Mouse (Mus musculus) heart, embryonic 10.5 days (tissue): ENCODE results near the gene Etv6. TPM values are rescaled to one million over a fixed set of nuclear protein-coding genes. Genes with fewer than 3 reads are reported as not detected.

Experiments used
- DNase-seq: peaks from one replicate; pipeline ENCODE4 v3.0.0-alpha.2; 2017; ENCODE audit warnings: low spot score
- H3K27ac ChIP-seq: fragments of 300-500 bp; sonication (generic); 2 replicates; pipeline ENCODE4 v1.5.1; 2016; ENCODE audit warnings: mild to moderate bottlenecking
- H3K27me3 ChIP-seq: fragments of 300-500 bp; sonication (generic); 2 replicates; pipeline ENCODE4 v1.6.1; 2016; ENCODE audit warnings: mild to moderate bottlenecking; ENCODE audit not compliant: poor library complexity, insufficient read depth, severe bottlenecking
- H3K36me3 ChIP-seq: fragments of 300-500 bp; sonication (generic); 2 replicates; pipeline ENCODE4 v1.6.1; 2016; ENCODE audit warnings: mild to moderate bottlenecking, moderate library complexity
- H3K4me1 ChIP-seq: fragments of 300-500 bp; sonication (generic); 2 replicates; pipeline ENCODE4 v1.6.1; 2016; ENCODE audit warnings: mild to moderate bottlenecking
- H3K4me3 ChIP-seq: fragments of 300-500 bp; sonication (generic); 2 replicates; pipeline ENCODE4 v1.5.1; 2016; ENCODE audit warnings: mild to moderate bottlenecking, moderate library complexity
- H3K9me3 ChIP-seq: fragments of 300-500 bp; sonication (generic); 2 replicates; pipeline ENCODE4 v1.6.1; 2016; ENCODE audit warnings: mild to moderate bottlenecking, moderate library complexity
- WGBS: fragments of 180-500 bp; shearing (Covaris S2); methylation state at CpG from one replicate; pipeline ENCODE4 v1.1.7; 2016; 5-methylcytosine and 5-hydroxymethylcytosine counted together
- polyA plus RNA-seq: library from polyadenylated mRNA; unstranded; fragments of >200 nt; fragmentation: Nextera tagmentation; extraction: Ambion mirVana; gene quantifications from 2 replicates; pipeline ENCODE4 v1.2.1, GENCODE M21; 2016

The Etv6 gene
- polyA plus RNA-seq, 1 experiment from 2014 or later: 16.2 TPM

DNA sequence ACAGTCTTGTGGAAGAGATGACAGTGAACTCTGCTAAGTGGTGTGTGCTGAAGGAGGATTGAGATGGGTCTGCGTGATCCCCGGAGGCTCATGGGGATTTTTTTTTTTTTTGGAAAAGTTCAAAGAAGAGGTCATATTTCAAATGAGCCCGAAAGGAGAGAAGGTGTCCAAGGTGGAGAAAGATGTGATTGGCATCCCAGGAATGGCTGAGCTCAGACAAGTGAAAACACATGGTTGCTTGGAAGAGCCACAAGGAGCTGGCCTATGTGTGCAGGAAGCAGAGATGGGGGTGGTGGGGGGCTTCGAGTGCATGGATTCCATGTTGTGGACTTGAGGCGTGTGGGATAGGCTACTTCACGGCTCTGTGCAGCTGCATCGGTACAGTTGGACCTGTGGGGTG is 50.9 kb downstream of the Etv6 start:
- Histone ChIP-seq H3K36me3 (no peaks in the 10 kb centered on the region), H3K4me3 (no peak overlapping the region), H3K27ac (no peak overlapping the region), H3K4me1 (peaks cover 72% of the 10 kb centered on the region), H3K27me3 (no peaks in the 10 kb centered on the region), H3K9me3 (no peaks in the 10 kb centered on the region)
- 73% methylated on average over 7 of the region's 7 CpGs for WGBS
- DNase-seq: no peak

DNA sequence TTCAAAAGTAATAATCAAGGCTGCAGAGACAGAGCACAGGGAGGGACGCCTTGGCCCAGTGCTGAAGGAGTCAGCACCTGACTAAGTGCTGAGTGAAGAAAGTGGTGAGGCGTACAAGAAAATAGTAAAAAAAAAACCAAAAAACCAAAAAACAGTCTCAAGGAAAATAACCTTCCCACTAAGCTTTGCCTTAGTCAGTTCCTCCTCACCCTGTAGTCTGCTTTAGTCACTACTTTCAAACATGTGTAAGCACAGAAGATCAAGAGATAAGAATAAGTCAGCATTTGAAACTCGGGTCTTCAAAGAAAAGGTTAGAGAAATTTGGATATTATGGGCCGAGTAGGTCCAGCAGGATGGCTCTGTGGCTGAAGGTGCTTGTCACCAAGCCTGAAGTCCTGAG is 52.2 kb downstream of the Etv6 start:
- H3K4me3 ChIP-seq: no peak overlapping the region
- no peak for DNase-seq
- no peaks in the 10 kb centered on the region for H3K9me3 ChIP-seq
- H3K4me1 ChIP-seq: peaks cover 78% of the 10 kb centered on the region
- H3K36me3 ChIP-seq: 0 out of 2 replicates have a peak, but pooled peaks cover 2% of the 10 kb centered on the region
- no peaks in the 10 kb centered on the region for H3K27me3 ChIP-seq
- H3K27ac ChIP-seq: peak overlapping the region; percentile 77; the same call in 1 of the 2 replicates
- WGBS: 78% methylated on average over 4 of the region's 4 CpGs

DNA sequence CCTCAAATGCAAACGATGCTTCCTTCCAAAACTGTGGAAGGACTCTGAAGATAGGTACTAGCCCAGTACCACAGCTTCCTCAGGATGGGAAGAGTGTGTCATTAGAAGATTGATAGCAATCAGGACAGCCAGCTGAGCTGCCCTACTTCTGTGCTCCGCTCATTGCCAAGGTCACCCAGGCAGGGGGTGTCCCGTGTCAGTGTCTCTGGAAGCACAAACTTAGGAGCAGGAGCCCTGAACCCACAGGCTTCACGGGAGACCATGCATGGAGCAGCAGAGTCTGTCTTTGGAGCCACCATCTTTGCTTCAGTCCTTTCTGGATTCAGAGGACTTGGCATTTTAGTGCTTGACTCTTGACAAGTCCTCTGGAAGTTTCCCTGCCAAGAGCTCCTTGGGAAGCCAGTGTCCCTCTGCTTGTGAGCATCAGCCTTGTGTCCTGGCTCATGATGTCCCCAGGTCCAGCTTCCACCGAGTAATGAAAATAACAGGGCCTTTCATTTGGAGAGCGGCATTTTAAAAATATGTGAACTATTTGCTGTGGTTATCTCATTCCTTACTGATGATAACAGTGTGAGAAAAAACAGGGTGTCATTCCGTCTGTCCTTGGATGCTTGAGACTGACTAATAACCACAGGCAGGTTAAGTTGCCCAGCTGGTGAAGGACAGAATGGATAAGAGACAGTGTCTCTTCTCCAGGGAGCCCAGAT is 54.3 kb downstream of the Etv6 start:
- no peak overlapping the region for H3K4me3 ChIP-seq
- H3K4me1 ChIP-seq: peaks cover 70% of the 10 kb centered on the region
- 34% methylated on average over 7 of the region's 7 CpGs for WGBS
- peak overlapping the region; percentile 77 for H3K27ac ChIP-seq
- H3K9me3 ChIP-seq: no peaks in the 10 kb centered on the region
- DNase-seq: no peak
- H3K36me3 ChIP-seq: peaks cover 16% of the 10 kb centered on the region; the same call in 1 of the 2 replicates
- H3K27me3 ChIP-seq: no peaks in the 10 kb centered on the region

DNA sequence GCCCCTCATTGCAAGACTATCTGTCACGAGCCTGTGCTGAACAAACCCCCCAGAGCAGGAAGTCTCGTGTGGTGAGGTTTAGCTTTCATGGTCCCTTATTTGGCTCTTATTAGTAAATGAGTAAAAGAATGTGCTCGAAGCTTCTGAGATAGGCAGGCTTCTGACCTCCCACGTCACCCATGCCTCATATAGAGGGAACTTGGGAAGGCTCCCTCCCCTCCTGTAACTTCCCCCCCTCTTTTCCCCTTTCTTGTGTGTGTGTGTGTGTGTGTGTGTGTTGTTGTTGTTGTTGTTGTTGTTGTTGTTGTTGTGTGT is 54.8 kb downstream of the Etv6 start:
- H3K27me3 ChIP-seq: no peaks in the 10 kb centered on the region
- no peaks in the 10 kb centered on the region for H3K9me3 ChIP-seq
- DNase-seq: no peak
- H3K27ac ChIP-seq: peak overlapping the region; percentile 77
- WGBS: 30% methylated on average over 4 of the region's 4 CpGs
- H3K4me3 ChIP-seq: no peak overlapping the region
- peaks cover 70% of the 10 kb centered on the region for H3K4me1 ChIP-seq
- H3K36me3 ChIP-seq: peaks cover 17% of the 10 kb centered on the region; the same call in 1 of the 2 replicates

DNA sequence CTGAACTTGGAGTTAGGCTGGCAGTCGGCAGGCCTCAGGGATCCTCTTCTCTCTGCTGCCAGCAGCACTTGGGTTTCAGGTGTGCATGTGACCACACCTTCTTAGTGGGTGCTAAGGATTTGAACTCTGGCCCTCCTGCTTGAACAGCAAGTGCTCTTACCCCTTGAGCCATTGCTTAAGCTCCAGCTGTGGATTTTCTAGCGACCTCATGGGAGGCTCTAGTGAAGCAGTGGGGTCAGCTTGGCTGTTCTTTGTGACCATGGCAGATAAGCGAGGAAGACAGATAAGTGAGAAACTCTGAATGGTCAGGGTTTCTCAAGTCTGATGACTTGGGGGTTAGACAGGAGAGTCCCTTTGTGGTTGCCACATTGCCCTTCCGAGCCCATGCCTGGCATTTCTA is 55.4 kb downstream of the Etv6 start:
- peaks cover 73% of the 10 kb centered on the region for H3K4me1 ChIP-seq
- WGBS: 52% methylated on average over 4 of the region's 4 CpGs
- H3K27me3 ChIP-seq: no peaks in the 10 kb centered on the region
- H3K27ac ChIP-seq: peak overlapping the region; percentile 77
- peaks cover 22% of the 10 kb centered on the region; the same call in 1 of the 2 replicates for H3K36me3 ChIP-seq
- H3K4me3 ChIP-seq: no peak overlapping the region
- DNase-seq: no peak
- H3K9me3 ChIP-seq: no peaks in the 10 kb centered on the region

DNA sequence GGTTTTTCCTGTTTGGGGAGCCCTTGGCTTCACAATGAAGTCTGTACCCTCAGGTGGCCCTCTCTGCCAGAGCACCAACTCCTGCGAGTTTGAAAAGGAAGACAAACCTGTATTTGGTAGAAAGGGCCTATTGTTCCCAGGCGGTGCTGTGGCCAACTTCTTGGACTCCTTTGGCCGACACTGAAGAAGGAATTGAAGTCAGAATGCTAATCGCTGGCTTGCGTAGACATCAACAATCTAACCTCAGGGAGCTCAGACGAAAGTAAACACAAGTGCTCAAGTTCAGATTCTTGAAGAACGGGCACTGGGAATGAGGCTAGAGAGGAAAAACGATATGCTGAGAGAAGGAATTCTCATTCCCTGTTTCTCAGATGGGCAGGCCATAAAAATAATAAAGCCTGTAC is 55.9 kb downstream of the Etv6 start:
- H3K27ac ChIP-seq: peak overlapping the region; percentile 77; the same call in 1 of the 2 replicates
- no peak for DNase-seq
- 79% methylated on average over 8 of the region's 8 CpGs for WGBS

DNA sequence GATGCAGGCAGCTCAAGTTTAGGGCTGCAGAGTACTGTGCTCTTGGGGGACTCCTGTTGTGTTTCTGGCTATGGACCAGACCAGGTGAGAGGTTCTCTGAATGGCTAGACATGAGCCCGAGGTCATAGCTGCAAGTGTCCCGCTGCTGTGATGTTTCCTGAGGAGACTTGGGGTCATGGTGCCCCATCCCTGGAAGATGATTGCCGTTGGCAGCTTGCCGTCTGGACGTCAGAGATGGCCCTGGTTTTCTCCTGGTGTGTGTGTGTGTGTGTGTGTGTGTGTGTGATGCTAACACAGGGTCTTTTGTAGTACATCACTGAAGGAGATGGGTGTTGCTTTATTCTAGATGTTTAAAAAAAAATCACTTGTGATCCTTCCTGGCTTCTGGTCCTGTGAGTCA is 58.6 kb downstream of the Etv6 start:
- no peak for DNase-seq
- H3K27ac ChIP-seq: no peak overlapping the region
- H3K4me1 ChIP-seq: peaks cover 50% of the 10 kb centered on the region
- no peaks in the 10 kb centered on the region for H3K9me3 ChIP-seq
- WGBS: 90% methylated on average over 5 of the region's 5 CpGs
- peaks cover 23% of the 10 kb centered on the region; the same call in 1 of the 2 replicates for H3K36me3 ChIP-seq
- H3K4me3 ChIP-seq: no peak overlapping the region
- H3K27me3 ChIP-seq: no peaks in the 10 kb centered on the region

More for the DNA sequence above, 55.9 kb downstream of the Etv6 start:
- H3K4me3 ChIP-seq: no peak overlapping the region
- H3K27me3 ChIP-seq: no peaks in the 10 kb centered on the region
- H3K36me3 ChIP-seq: peaks cover 23% of the 10 kb centered on the region; the same call in 1 of the 2 replicates
- peaks cover 71% of the 10 kb centered on the region for H3K4me1 ChIP-seq
- H3K9me3 ChIP-seq: no peaks in the 10 kb centered on the region

DNA sequence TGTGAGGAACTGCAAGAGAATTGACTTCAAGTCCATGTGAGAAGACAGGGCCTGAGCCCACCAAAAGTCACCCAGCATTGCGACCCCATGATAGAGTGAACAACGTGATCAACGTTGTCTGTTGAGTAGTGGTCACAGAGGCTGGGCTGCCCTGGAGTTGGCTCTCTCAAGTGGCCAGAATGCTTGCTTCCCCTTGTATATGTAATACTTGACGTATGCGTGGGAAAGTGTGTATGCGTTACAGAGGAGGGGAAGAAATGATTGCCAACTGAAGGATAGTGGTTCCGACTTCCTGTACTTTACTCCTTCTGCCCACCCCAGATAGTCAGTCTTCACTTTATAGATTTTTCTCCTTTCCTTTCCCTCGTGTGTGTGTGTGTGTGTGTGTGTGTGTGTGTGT is 59.1 kb downstream of the Etv6 start:
- Histone ChIP-seq H3K4me3 (no peak overlapping the region), H3K4me1 (peaks cover 45% of the 10 kb centered on the region), H3K27ac (no peak overlapping the region), H3K27me3 (no peaks in the 10 kb centered on the region), H3K9me3 (no peaks in the 10 kb centered on the region), H3K36me3 (peaks cover 23% of the 10 kb centered on the region; the same call in 1 of the 2 replicates)
- DNase-seq: no peak
- WGBS: 95% methylated on average over 7 of the region's 8 CpGs

DNA sequence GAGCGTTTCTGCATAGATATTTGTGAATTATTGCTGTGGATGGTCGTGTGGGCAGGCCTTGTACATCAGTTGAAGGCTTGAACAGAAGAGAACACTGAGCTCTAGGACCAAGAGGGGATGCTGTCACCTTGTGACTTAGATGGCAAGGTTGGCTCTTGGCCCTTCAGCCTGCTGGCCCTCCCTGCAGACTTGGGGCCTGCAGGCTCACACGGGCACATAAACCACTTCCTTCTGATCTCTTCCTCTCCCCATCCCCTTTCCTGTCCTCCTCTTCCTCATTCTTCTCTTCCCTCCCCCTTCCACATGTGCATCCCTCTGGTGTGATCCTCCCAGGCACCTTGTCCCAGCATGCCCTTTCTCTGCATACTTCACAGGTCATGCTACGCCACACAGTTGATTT is 60.1 kb downstream of the Etv6 start:
- Histone ChIP-seq H3K9me3 (no peaks in the 10 kb centered on the region), H3K27me3 (no peaks in the 10 kb centered on the region), H3K4me3 (no peak overlapping the region), H3K27ac (no peak overlapping the region), H3K36me3 (peaks cover 23% of the 10 kb centered on the region; the same call in 1 of the 2 replicates), H3K4me1 (peaks cover 40% of the 10 kb centered on the region)
- WGBS: 78% methylated on average over 4 of the region's 4 CpGs
- no peak for DNase-seq

DNA sequence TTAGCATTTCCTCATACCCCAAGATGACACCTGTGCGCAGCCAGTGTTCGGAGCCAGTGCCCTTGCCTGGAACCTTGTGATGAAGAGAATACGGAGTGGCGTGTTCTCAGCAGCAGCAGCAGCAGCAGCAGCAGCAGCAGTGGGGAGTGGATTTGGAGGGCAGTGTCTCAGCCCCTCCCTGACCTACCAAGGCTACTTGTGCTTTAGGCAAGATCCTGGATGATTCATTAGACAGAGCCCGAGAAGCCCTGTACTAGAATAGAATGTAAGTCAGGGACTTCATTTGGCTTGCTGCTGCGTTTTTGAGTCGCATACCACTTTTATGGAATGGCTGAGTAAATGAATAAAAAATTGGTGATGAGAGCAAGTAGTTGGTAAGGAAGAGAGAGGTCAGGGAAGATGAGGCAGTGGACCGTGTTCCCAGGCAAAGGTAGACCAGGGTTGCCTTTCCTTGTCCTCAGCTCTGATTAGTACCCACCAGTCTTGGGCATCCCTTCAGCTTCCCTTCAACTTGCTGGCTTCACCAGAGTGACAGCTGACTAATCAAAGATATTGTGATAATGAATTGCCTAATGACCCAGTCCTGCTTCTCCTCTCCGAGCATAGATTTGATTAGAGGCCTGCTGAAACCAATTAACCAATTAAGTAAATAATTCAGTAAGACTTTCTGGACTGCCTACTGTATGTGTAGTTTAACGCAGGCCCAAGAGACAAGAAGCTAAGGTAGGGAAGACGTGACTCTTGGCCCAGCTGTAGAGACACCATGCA is 64.7 kb downstream of the Etv6 start:
- peaks cover 38% of the 10 kb centered on the region for H3K4me1 ChIP-seq

DNA sequence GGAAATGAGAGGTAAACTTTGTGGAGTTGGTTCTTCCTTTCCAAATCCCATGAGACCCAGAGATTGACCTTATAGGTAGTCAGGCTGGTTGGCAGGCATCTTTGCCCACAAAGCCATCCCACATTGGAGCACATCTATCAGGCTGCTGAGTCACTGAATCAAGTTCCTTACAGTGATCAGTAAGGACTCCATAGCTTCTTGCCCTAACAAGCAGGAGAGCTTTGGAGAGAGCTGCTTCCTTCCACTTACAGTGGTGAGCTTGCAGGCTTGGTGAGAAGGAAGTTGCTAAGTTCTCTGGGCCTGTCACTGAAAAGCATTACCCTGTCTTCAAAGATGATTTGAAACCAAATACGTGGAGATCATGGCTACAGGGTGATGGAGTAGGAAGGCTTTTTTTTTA is 66.9 kb downstream of the Etv6 start:
- H3K9me3 ChIP-seq: no peaks in the 10 kb centered on the region
- no peak overlapping the region for H3K4me3 ChIP-seq
- H3K4me1 ChIP-seq: peaks cover 51% of the 10 kb centered on the region
- WGBS: 86% methylated on average over 1 of the region's 1 CpGs
- DNase-seq: no peak
- H3K27me3 ChIP-seq: no peaks in the 10 kb centered on the region
- H3K27ac ChIP-seq: no peak overlapping the region
- H3K36me3 ChIP-seq: no peaks in the 10 kb centered on the region

More for the DNA sequence above, 64.7 kb downstream of the Etv6 start:
- Histone ChIP-seq H3K27me3 (no peaks in the 10 kb centered on the region), H3K36me3 (0 out of 2 replicates have a peak, but pooled peaks cover 7% of the 10 kb centered on the region), H3K27ac (no peak overlapping the region), H3K4me3 (no peak overlapping the region), H3K9me3 (no peaks in the 10 kb centered on the region)
- 90% methylated on average over 11 of the region's 11 CpGs for WGBS
- no peak for DNase-seq

DNA sequence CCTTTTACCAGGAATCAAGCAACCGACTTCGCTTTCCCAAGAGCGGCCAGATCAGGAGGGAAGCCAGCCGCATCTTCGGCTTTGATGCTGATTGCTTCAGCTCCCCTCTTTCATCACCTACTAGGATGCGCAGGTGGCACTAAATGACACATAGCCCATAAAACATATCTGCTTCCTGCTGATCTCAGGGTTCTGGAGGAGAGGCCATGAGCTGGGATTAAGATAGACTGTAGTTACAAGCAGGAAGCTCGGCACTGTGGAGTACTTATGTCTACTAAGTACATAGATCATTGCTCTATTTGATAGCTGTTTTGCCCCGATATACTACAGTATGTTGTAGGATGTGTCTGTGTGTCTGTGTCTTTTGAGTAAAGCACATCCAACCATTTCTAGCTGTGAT is 68.0 kb downstream of the Etv6 start:
- Histone ChIP-seq H3K9me3 (no peaks in the 10 kb centered on the region), H3K4me1 (peaks cover 54% of the 10 kb centered on the region), H3K36me3 (peaks cover 2% of the 10 kb centered on the region), H3K4me3 (no peak overlapping the region), H3K27ac (no peak overlapping the region), H3K27me3 (no peaks in the 10 kb centered on the region)
- DNase-seq: no peak
- 87% methylated on average over 8 of the region's 8 CpGs for WGBS

DNA sequence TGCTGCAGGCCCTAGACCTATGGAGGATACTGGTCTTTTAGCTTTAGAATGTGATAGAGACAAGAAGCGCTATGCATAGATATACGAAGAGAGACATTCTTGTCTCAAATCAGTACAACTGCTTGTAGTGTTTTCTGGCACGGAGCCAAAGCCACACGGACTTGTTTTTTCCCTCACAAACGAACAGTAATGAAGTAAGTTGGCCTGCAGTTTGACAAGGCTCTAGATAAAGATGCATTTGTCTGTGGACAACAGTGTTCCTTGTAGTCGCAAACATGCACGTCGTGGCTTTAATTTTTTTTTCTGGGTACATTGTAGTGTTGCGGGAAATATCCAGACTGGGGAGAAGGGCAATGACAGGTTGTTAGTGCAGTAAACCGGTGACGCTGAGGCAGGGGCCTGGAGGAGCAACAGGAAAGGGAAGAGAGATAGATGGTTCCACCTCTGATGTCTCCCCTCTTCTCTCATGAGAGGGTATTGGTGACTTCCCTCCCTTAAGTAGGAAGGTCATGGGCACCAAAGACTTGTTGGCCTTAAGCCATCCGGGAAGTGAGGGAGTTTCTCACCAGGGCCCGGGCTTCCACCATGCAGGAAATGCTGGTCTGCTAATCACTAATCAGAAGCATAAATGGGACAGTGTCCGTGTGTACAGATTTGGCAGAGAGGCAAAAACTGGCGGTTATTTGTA is 70.2 kb downstream of the Etv6 start:
- peak overlapping the region; percentile 49; the same call in 1 of the 2 replicates for H3K27ac ChIP-seq

More for the DNA sequence above, 70.2 kb downstream of the Etv6 start:
- no peak overlapping the region for H3K4me3 ChIP-seq
- no peaks in the 10 kb centered on the region for H3K27me3 ChIP-seq
- peaks cover 16% of the 10 kb centered on the region for H3K36me3 ChIP-seq
- whole genome bisulfite sequencing: 46% methylated on average over 15 of the region's 15 CpGs
- no peak for DNase-seq
- peaks cover 48% of the 10 kb centered on the region for H3K4me1 ChIP-seq
- H3K9me3 ChIP-seq: no peaks in the 10 kb centered on the region
